Mouse (Mus musculus) retina, postnatal 7 days (tissue): ENCODE measurements at regions not wholly inside any gene's neighbourhood (a gene's known extent, or its start where the extent isn't known, plus 50 kb on each side); places are given as distances from the start of the nearest gene placed in this dataset.

ENCODE experiments used
- DNase-seq: peaks from one replicate; pipeline ENCODE4 v3.0.0-alpha.2; 2012; ENCODE audit warnings: low read depth, low spot score

GRCm38 (mm10) chr2:122863343-122863970 lies 98.4 kb downstream of the Sqor start:
- DNase-seq: no peak

- no peak for DNase-seq
These were observed 98.9 kb downstream of the Sqor start for GRCm38 (mm10) chr2:122863971-122864348.

DNA sequence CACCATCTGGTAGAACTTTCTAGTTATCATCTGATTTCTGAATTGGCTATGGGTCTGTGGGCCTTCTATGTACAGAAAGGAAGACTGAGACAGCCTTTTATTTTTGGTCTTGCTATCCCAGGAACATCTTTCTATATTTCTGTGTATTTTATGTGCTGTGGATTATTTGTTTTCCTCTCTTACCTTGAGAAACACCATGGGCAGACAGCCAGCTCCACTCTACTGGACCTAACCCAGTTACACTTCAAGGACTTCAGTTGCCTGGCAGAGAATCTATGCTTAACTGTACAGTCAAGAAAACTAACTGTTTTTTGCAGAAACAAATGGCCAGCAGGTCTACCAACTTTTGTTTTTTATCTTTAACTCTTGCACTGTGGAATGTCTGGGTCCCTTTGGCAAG lies 122.1 kb downstream of the Sqor start:
- DNase-seq: no peak

DNA sequence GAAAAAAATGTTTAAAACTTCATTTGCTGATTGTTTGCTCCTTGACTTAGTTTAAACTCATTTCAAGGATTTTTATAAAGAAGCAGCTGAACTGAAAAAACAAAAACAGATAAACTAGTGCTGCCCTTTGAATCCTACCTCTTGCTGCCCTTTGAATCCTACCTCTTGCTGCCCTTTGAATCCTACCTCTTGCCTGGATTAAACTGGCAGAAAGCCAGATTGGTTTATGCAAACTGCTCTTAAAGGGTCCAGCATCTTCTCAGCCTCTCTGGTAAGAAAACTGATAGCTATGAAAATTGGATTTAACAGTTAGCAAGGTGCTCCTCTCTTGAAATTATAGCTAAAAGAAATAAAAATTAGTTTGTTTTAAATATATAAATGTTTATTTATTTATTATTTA lies 122.5 kb downstream of the Sqor start:
- no peak for DNase-seq

- no peak for DNase-seq
These were observed 140.4 kb downstream of the Sqor start for GRCm38 (mm10) chr2:122905129-122906072.

- DNase-seq: peak; percentile 6
These were observed 151.7 kb downstream of the Sqor start for GRCm38 (mm10) chr2:122916772-122917171.

GRCm38 (mm10) chr2:122937922-122938321 lies 172.9 kb downstream of the Sqor start:
- no peak for DNase-seq

- DNase-seq: no peak
These were observed 179.8 kb downstream of the Sqor start for GRCm38 (mm10) chr2:122944841-122945240.

DNA sequence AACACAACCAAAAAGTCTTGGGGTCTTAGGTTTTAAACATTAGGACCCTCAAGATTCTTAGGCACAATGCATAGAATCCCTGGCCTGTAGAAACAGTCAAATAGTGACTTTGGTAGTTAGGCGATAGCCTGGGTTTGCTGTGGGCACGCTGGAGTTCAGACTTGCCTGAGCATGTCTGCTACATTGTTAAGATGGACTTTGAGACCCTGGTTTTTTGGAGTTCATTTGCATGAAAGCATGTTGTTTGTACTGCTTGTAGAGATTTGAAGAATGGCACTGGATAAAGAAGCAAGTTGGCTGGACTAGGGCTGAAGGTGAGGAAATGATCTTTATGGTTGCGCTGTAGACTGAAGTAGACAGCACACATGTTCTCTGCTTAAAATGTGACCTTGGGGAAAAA lies 180.9 kb downstream of the Sqor start:
- no peak for DNase-seq

DNA sequence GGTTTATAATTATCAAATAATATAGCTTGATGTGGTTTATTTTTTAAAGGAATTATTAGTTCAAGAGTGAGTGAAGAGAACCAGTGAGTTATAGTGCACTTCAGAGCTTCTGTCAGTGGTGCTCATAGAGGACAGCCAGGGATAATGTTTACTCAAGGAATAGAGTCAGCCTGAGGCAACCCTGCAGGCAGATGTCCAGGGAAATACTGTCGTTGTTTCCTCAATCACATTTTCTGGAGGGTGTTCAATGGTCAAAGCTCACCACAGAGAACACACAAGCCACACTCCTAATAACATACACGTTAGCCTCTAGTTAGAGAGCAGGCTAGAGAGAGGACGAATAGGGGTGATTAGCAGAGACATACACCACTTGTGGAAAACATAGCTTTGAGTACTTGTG lies 184.0 kb downstream of the Sqor start:
- no peak for DNase-seq

- DNase-seq: no peak
These were observed 196.7 kb downstream of the Sqor start for GRCm38 (mm10) chr2:122961701-122962100.

GRCm38 (mm10) chr2:122968809-122969628 lies 204.0 kb downstream of the Sqor start:
- no peak for DNase-seq
